Mouse (Mus musculus): ENCODE data around the gene Vmn1r232.
A peak's percentile ranks its signal among the peaks of the same experiment; 100 is the strongest.

The Vmn1r232 gene

GRCm38 (mm10) chr17:20919614-20920013 is at the start of gene Vmn1r232:
Gene Vmn1r232, minus strand, starts transcription at chr17:20919714.
- DNase-seq: no peak

- no peak for DNase-seq
Measured at GRCm38 (mm10) chr17:20966681-20967080, 47.2 kb upstream of the Vmn1r232 start.

- DNase-seq: no peak
Measured at GRCm38 (mm10) chr17:20965421-20965820, 45.9 kb upstream of the Vmn1r232 start.

- DNase-seq: no peak
Measured at GRCm38 (mm10) chr17:20960386-20960785, 40.9 kb upstream of the Vmn1r232 start.

- no peak for DNase-seq
Measured at GRCm38 (mm10) chr17:20946636-20947035, 27.1 kb upstream of the Vmn1r232 start.

GRCm38 (mm10) chr17:20946026-20946565 is 26.6 kb upstream of the Vmn1r232 start:
- DNase-seq: peak; percentile 17

GRCm38 (mm10) chr17:20944985-20945891 is 25.7 kb upstream of the Vmn1r232 start, which contains the start of gene Ppp2r1a:
Gene Ppp2r1a, plus strand, starts transcription at chr17:20945311.
- peak; percentile 99 for DNase-seq

- no peak for DNase-seq
Measured at GRCm38 (mm10) chr17:20944226-20944625, 24.7 kb upstream of the Vmn1r232 start.

- DNase-seq: no peak
Measured at GRCm38 (mm10) chr17:20904991-20905390, 14.5 kb downstream of the Vmn1r232 start, which contains the start of gene Vmn1r231. Gene Vmn1r231, minus strand, starts transcription at chr17:20905091.
